Comparison of ENCODE assay signal across 4 mouse cellular contexts in the genomic region with DNA sequence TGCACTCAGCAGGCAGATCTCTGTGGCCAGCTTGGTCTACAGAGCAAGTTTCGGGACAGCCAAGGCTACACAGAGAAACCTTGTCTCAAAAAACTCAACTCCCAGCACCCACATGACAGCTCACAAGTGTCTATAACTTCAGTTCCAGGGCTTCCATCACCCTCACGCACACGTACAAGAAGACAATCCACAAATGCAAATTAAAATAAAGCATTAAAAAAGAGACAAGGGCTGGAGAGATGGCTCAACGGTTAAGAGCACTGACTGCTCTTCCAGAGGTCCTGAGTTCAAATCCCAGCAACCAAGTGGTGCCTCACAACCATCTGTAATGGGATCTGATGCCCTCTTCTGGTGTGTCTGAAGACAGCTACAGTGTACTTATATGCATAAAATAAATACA. TPM values are rescaled to one million over a fixed set of nuclear protein-coding genes. Genes with fewer than 3 reads are reported as not detected.
"Had no signal": no experiment of that assay in that cellular context is flagged by ENCODE, and none has a peak within 500 bp of the region (broad histone marks: within the 10 kb centered on the region; RNA-seq: fewer than 3 reads in every experiment).

No protein-coding gene starts in this region.

RNA-seq across cellular contexts. Expression of gene Fgfr4, which starts 50.3 kb away (rescaled TPM):
- total RNA-seq: megakaryocyte progenitor cell, adult 5-6 weeks; megakaryocyte, adult 5-6 weeks; megakaryocyte-erythroid progenitor cell, adult 5-6 weeks; monocyte, adult 5-6 weeks had no signal
